Mouse (Mus musculus): ENCODE measurements around the gene C2cd2l. TPM values are rescaled to one million over a fixed set of nuclear protein-coding genes. Genes with fewer than 3 reads are reported as not detected.

The C2cd2l gene
- polyA plus RNA-seq, 1 experiment = 52.2 TPM

- TF ChIP-seq GATA1 (IDR thresholded peaks at IDR 0.05; ENCODE audit: low read length) = no peak
Observed at GRCm38 (mm10) chr9:44341487-44341886, 21.4 kb upstream of the C2cd2l start.

GRCm38 (mm10) chr9:44338574-44338973 lies 18.5 kb upstream of the C2cd2l start:
- TF ChIP-seq GATA1 (IDR thresholded peaks at IDR 0.05; ENCODE audit: low read length) = no peak

- TF ChIP-seq GATA1 (IDR thresholded peaks at IDR 0.05; ENCODE audit: low read length) = no peak
Observed at GRCm38 (mm10) chr9:44337436-44338169, 17.5 kb upstream of the C2cd2l start.

GRCm38 (mm10) chr9:44336964-44337363 lies 16.9 kb upstream of the C2cd2l start:
- no peak for TF ChIP-seq GATA1 (IDR thresholded peaks at IDR 0.05; ENCODE audit: low read length)

- no peak for TF ChIP-seq GATA1 (IDR thresholded peaks at IDR 0.05; ENCODE audit: low read length)
Observed at GRCm38 (mm10) chr9:44336093-44336406, 16.0 kb upstream of the C2cd2l start.

- no peak for TF ChIP-seq GATA1 (IDR thresholded peaks at IDR 0.05; ENCODE audit: low read length)
Observed at GRCm38 (mm10) chr9:44335331-44336092, 15.4 kb upstream of the C2cd2l start.

GRCm38 (mm10) chr9:44334396-44335330 lies 14.6 kb upstream of the C2cd2l start, which contains the start of gene H2afx:
Gene H2afx (plus strand): TSS chr9:44334694.
- TF ChIP-seq GATA1 (IDR thresholded peaks at IDR 0.05; ENCODE audit: low read length) = no peak

- no peak for TF ChIP-seq GATA1 (IDR thresholded peaks at IDR 0.05; ENCODE audit: low read length)
Observed at GRCm38 (mm10) chr9:44332918-44333638, 13.0 kb upstream of the C2cd2l start.

GRCm38 (mm10) chr9:44330736-44331135 lies 10.7 kb upstream of the C2cd2l start:
- no peak for TF ChIP-seq GATA1 (IDR thresholded peaks at IDR 0.05; ENCODE audit: low read length)

GRCm38 (mm10) chr9:44327926-44328325 lies 7.8 kb upstream of the C2cd2l start:
- TF ChIP-seq GATA1 (IDR thresholded peaks at IDR 0.05; ENCODE audit: low read length) = no peak

GRCm38 (mm10) chr9:44327064-44327711 lies 7.1 kb upstream of the C2cd2l start:
- TF ChIP-seq GATA1 (IDR thresholded peaks at IDR 0.05; ENCODE audit: low read length) = no peak

GRCm38 (mm10) chr9:44326371-44327063 lies 6.4 kb upstream of the C2cd2l start:
- no peak for TF ChIP-seq GATA1 (IDR thresholded peaks at IDR 0.05; ENCODE audit: low read length)

- no peak for TF ChIP-seq GATA1 (IDR thresholded peaks at IDR 0.05; ENCODE audit: low read length)
Observed at GRCm38 (mm10) chr9:44325768-44326370, 5.8 kb upstream of the C2cd2l start, which contains the start of gene Dpagt1. Gene Dpagt1 (plus strand): TSS chr9:44326019.

- no peak for TF ChIP-seq GATA1 (IDR thresholded peaks at IDR 0.05; ENCODE audit: low read length)
Observed at GRCm38 (mm10) chr9:44324147-44324546, 4.1 kb upstream of the C2cd2l start.

Data from G1E-ER4 (cell line).